Mouse (Mus musculus) thymus, postnatal 14 days (tissue): Measurements from ENCODE around the gene Gatm.

Source experiments
- DNase-seq: peaks from one replicate; pipeline ENCODE4 v3.0.0; 2021

Gatm gene

DNA sequence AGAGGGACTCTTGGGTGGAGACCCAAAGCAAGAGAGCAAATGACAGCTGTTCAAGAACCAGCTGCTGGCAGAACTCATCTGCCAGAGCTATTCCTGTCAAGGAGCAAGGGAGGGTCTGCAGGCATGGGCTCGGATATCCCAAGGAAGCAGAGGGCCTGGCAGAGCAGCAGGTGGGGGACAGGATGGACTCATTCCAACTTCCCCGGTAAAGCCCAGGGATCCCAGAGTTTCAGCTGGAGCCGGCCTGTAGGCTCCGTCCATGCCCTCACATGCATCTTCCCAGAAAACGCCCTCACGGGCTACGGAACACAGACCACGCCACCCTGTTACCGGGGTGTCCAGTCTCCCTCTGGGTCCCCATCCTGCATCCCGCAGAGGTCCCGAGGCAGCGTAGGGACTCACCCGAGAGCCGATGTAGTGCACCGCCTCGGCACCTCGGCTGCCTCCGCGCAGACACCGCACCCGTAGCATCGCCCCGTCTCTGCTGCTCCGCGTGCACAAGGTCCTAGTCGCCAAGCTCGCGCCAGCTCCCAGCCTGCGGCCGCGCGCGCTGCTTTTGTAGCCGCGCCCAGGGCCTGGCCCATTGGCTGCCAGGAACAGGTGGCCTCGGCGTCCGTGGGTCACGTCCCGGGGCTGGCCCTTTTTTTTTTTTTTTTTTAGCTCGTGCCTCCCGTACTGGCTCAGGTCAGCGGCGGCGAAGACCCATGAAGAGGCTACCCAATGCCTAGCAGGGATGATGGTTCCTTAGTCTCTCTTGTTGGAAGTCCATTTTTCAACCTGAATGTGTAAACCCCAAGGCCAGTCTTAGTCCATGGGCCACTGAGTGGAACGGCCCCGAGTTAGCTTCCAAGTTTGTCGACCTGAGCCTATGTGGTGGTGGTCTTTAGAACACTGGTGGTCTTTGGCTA lies at the start of gene Gatm:
Gene Gatm, minus strand, starts transcription at position 558 of the 908 bp plus-strand sequence.
- peak; percentile 22 for DNase-seq

DNA sequence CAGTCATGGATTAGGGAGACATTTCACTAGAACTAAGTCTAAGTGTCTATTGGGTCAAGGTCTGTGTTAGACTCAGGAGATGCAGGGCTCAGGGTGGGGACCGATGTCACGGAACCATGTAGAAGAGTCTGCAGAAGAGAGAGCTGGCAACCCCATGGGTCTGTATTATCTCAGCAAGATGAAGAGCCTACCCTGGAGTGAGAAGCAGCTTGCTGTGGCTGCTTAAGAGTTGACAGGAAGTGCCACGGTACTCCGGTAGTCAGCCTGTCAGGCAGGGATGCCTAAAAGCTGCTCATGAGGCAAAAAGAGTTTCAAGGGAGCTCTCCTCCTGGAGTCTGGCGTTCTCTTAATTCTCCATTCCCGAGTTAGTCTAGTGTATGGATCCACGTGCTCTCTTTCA lies 48.7 kb upstream of the Gatm start:
- peak; percentile 50 for DNase-seq

DNA sequence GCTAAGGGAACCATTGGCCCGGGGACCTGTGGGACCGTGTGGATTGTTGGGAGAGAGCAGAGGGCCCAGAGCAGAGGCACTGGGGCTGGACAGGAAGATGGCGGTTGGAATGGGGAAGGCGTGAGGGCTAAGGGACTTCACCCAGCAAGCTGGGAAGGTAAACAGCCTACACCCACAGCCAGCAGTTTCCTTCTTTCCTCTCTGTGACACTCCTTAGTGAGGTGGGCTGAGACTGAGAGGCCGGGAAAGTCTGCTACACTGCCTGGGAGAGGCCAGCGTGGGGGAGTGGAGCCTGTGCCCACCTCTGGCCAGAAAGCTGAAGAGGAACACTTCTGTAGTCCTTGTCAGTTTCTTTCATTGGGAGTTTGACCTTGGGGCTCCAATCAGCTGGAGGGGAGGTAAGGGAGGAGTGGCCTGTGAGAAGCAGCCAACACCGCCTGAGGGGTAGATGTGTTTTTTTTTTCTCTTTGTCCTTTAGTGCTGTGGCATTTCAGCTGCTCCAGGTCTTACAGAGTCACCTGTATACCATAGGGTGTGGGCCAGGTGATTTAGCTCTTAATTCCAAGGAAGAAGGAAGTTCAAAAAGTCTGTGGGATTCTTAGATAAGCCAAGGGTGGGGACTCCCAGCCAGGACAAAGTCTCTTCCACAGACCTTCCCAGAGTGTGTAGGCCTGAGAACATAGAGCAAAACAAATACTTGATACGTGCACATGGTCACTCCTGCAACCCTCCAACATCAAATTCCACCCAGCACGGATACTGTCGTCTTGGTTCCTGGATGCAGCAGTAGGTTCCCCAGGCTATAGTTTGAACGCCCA lies 46.8 kb upstream of the Gatm start:
- no peak for DNase-seq

DNA sequence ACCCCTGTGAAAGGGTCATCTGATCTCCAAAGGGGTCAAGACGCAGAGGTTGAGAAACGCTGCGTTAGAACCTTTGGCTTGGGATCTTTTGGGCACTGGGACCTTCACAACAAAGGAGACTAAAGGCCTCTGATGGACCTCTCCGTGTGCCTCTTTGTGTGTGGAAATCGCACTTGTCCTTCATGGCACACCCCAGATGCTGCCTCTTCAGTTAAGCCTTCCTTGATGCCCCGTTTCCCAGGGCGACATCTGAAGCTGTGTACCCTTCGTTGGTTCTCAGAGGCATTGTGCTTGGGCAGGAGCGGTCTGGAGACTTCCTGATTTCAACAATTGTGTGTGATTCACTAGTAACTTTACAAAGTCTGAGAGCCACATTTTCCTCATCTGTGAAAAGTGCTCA lies 45.7 kb upstream of the Gatm start:
- DNase-seq = no peak

DNA sequence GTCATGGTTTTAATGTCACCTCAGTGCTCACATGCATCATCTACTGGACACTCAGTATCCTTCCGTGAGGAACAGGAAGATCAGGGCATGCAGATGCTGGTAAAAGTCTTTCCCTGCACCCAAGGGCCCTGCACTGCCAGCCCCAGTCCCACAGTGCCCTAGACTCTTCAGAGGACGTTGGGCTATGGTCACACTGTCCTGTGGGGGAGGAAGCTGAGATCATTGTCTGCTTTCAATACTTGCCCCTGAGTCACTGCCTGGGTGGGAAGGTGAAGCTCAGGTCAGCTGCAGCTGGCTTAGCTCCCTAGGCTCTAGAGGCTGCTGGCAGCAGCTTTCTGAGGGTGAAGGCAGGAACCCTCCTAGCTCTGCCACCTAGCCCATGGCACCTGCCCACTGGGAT lies 44.9 kb upstream of the Gatm start:
- no peak for DNase-seq

DNA sequence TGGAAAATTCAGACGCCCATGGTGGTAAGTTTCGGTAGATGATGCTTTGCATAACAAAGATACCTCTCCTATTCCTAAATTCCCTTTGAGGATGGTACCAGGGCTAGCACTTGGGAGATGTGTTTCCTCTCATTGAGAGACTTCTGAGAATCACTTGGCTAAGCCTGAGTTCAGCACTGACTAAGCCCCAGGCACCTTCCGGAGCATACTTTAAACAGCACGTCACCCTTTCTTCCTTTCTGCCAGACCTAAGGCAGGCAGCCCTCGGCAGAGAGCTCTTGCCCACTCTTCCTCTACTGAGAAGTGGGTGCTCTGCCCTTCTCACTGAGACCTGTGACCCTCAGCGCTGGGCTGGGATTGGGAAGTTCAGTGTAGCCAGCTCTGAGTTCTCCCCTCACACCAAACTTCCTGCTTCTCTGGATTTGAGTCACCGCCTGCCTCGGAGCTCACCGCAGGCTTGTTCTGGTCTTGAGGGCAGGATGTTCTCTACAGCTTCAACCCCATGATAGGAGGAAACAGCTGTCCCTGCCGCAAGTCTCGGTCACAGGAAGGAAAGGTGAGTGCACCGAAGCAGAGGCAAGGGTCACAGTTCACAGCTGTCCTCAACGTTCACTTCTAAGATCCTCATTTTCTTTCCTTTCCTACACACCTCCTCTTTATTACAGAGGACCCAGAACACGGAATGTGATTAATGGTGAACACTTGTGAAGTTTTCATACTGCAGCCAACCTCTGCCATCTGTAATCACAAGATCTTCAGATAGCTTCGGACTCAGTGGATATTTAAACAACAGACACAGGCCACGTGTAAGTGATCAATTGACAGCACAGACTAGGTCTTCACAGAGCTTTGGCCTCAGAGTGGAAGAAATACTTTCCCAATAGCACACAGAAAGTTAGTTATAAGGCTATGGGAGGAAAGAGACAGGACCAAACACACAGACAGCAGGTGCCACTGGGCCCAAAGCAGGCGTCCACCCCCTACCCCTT lies 41.3 kb upstream of the Gatm start:
- peak; percentile 86 for DNase-seq

DNA sequence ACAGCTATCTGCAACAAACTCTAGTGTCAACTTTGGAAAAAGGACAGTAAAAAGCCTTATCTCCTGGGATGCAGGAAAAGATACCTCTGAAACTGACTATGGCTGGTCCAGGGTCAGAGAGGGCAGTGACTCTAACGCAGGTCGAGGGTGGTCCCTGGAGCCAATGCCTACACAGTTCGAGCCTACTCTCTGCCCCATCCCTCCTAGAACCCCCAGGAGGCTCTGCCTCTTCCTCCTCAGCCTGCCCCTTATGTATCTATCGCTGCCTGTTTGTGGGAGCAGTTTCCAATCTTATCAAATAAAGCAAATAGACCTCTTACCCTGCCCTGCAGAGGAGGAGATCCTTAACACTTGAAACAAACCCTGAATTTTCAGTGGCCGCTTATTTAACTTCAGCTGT lies 27.6 kb upstream of the Gatm start:
- no peak for DNase-seq

DNA sequence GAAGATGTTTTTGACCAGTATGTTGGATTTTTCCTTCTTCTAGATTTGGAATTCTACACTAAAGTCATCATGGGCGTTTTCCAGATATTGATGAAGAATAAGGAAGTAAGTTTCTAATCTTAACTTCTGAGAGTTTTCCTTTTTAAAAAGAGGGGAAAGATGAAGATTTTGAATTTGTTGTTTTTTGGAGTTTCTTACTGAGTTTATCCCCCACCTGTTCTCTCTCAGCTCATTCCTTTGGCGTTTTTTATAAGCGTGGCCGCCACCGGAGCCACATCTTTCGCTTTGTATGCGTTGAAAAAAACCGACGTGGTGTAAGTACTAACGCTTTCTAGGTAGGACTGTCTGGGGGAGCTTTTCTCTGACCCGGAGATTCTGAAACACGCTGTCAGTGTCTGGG lies 26.9 kb upstream of the Gatm start:
- peak; percentile 20 for DNase-seq

DNA sequence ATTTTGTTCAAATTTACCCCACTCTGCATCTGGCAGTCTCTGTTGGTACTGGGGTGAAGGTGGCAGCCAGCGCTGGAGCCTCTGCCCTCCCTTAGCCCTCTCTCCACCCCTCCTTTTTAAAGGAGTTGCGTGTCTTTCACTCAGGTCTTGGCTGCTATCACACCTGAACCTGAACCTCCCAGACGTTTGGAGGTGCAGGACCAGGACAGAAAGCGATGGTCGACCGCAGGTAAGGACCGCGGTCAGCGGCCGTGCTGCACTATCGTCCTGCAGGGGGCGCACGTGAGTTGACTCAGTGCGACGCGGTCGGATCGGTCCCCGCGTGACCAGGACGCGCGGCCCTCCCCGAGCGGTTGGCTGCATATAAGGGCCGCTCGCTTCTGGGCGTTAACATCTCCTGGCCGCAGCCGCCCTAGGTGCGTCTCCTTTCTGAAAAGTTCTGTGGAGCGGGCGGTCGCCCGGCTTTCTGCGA lies 26.5 kb upstream of the Gatm start:
- DNase-seq = peak; percentile 81

DNA sequence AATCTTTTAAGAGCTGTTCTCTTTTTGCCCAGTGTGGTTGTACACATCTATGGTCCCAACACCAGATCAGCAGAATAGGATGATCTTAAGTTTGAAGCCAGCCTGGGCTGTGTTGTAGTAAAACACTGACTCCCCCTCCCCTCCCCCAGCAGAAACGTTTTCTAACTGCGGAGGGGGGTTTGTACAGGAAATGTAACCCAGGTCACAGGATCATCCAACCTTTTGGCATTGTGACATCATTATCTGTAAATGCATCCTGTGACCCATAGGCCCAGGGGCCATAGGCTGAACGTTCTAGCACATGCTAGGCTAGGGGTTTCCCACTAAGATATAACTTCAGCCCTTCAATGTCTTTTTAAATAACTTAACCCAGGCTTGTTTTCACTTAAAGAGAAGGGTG lies 25.6 kb upstream of the Gatm start, which contains the start of gene AA467197:
Gene AA467197, plus strand, starts transcription at position 301 of the 400 bp plus-strand sequence.
- DNase-seq = no peak

DNA sequence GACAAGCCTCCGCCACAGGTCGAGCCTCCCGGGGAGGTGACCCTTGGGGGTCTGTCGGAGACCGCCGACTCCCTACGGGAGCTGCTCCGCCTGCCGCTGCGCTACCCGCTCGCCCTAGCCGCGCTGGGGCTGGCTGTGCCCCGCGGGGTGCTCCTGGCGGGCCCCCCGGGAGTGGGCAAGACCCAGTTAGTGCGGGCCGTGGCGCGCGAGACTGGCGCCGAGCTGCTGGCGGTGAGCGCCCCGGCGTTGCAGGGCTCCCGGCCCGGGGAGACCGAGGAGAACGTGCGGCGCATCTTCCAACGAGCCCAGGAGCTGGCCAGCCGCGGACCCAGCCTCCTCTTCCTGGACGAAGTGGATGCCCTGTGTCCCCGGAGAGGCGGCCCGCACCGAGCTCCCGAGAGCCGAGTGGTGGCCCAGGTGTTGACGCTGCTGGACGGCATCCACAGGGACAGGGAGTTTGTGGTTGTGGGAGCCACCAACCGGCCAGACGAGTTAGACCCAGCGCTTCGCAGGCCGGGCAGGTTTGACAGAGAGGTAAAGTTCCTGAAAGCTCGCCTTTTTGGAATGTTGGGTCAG lies 20.2 kb upstream of the Gatm start:
- DNase-seq = peak; percentile 45

DNA sequence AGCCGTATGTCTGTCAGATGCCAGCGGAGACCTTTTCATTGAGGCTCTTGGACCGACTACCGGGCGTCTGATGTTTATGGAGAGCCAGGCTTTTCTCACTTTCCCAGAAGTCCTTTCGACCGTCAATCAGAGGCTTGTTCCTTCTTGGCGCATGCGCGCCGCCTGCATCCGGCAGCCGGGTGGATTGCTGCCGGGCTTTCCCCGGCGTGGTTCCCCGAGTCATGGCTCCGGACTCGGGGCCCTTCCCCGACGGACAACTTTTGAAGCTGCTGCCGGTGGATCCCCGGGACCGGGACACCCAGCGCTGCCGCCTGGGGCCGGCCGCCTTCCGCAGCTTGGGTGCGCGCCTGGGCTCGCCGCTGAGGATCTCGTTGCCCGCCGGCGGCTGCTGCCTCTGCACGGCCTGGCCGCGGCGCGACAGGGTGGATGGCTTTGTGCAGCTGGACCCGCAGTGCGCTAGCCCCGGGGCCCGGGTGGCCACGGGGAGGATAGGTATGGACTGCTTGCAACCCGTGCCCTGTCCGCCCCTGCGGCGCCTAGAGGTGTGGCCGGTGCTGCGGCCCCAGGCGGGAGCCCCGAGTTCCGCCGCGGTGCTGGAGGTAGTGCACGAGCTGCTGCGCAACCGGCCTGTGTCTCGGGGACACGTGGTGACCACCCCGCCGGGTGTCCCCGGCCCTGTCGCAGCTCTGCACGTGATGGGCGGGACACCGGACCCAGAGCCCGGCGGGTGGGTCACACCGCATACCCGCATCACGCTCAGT lies 19.5 kb upstream of the Gatm start:
- DNase-seq = peak; percentile 88

DNA sequence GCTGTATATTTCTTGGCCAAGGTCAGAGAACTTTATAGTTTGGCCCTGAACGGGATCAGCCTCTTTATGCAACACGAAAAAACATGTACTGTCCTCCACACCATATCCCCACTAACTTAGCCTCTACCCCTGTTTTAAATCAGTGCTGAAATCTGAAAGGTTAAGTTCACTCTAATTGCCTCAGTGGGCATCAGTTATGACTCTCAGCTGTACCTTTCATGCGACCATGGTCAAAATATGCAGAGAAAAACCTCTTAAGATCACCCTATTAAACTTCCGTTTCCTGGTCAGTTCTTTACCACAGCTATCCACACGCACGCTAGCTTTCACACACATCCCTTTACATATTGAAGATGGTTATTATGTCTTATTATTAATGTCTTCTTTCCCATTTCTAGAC lies 18.8 kb upstream of the Gatm start:
- no peak for DNase-seq

DNA sequence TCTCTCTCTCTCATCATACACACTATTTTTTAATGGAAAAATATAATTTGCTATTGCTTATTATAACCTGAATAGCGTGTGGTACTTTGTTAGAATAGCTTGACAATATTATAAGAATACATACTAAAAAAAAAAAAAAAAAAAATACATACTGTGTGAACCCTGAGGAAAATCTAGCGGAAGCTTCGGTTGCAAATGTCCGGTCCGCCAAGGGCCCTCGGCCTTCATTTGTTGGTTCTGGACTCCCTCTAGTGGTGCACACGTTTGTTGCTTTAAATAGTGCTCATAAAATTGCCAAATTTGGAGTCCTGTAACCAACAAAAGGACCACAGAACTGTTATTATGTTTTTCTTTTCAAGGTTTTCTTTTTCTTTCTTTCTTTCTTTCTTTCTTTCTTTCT lies 17.9 kb upstream of the Gatm start:
- peak; percentile 73 for DNase-seq

DNA sequence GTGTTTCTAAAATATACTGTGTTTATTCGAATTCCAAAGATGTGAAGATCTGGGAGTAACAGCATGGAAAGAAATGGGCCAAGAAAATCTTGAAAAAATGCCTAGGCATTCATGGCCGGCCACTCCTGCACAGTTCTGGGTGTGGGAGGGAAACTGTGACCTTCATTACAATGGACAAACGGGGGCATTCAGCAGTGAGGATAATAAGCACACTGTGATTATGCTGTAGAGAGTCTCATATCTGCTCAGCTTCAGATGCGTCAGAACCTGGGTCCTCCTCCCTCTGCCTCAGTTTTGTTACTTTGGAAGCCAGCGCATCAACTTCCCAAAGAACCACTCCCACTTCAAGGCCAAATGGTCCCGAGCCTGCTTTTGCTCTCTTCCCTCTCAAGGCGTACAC lies 14.8 kb upstream of the Gatm start:
- DNase-seq = no peak

DNA sequence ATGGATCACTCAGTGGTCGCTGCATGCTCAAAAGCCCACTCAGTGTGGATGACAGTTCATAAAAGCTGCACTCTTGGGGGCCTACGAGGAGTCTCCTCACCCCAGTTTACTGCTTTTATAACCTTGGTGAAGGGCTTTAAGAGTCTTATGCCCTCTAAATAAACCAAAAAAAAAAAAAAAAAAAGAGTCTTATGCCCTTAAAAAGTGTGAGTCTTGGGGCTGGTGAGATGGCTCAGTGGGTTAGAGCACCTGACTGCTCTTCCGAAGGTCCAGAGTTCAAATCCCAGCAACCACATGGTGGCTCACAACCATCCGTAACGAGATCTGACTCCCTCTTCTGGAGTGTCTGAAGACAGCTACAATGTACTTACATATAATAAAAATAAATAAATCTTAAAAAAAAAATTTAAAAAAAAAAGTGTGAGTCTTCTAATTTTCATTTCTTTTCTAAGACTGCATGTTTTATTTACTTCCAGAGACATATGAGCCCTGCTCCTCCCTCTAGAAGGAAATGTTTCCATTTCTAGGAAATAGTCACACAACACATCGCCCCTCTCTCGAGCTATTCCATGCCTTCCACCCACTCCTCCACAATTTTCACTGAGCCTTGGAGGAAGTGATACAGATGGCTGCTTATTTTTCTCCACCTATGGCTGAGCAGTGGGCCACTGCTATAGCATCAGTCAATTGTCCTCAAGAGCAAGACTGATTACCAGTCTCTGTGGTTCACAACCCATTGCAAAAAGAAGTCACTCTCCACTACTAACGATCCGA lies 10.4 kb upstream of the Gatm start:
- DNase-seq = no peak

DNA sequence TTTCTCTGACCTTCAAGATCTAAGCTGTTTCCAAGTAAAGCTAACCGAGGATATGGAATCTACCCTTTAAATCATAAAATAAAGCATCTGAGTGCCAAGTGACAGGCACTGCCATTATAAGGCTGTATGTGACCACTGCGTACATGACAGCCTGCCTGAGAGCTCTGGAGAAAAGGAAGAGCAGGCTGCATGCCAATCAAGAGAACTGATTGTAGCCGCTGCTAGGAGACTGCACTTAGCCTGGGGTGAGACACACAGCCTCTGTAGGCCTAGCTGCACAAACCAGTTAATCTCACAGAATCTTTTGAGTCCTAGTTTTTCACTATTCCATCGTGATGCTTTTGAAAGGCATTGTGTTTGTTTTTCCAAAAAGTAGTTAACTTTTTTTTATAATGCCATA lies 7.6 kb upstream of the Gatm start:
- no peak for DNase-seq

DNA sequence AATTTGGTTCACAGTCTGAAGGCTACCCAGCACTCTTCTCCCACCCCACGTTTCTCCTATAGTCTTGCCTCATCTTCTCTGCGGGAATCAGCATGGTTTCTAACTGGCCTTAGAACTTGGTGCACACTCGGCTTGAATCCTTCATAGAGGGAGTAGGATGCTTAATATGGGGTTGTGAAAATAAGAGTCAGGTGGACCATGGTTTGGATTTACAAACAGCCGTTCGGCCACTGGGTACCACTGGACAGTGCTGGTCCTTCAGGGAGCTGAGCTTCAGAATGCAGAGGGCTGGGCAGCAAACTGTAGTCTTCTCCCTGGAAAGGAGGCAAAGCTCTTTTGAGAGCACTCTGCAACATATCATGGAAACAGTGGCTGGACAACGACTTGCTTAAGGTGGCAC lies 6.7 kb upstream of the Gatm start:
- DNase-seq = no peak

DNA sequence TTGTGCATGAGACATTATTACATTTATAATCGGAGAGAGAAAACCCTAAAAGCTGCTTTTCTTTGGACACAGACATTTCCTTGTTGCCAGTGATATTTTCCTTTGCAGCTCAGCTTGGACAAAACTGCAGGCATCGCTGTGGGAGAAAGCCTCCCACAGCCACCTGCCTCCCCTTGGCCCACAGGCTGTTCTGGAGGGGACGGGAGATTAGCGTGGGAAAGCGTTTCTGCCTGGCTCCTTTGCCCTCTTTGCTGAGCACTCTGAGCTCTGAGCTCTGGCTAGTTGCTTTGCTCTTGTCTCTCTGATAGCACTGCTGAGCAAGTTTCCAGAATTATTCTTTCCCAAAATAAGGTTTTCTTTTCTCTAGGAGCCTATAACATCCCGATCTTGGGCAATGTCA lies 5.1 kb upstream of the Gatm start:
- DNase-seq = no peak

DNA sequence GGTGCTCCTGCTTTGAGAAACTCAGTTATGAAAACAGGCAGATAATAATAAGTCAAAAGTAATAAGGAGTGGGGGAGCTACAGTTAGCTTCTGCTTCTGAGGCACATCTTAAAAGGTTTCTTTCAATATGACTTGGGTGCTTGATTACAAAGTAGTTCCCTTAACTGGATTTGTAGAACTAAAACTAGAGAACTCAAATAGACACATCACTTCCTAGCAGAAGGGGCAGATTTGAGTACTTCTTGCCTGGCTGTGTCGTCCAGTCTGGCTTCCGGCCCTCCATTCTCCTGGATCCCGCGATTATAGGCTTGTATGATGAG lies 511 bp upstream of the Gatm start:
- DNase-seq = no peak

DNA sequence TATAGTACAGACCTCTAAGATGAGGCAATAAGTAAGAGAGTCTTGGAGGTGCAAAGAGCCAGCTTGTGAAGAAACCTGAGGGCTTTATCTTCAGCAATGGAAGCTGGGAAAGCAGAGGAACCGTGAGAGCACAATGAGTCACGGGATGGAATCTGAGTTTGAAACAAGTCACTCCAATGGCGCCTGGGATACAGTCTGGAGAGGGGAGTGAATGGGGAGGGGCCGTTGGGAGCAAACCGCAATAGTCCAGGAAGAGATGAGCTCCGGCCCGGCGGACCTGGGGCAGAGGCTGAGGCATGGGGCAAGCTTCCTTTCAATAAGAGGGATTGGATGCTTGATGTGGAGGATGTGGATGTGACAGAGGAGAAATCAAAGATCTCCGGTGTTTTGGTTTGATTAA lies 2.3 kb downstream of the Gatm start:
- DNase-seq = no peak
